8 mouse cellular contexts compared by ENCODE assay signal in genomic region chr3:87859813-87860212, GRCm38 (mm10). TPM values are rescaled to one million over a fixed set of nuclear protein-coding genes. Genes with fewer than 3 reads are reported as not detected.
DNase-seq lines count a peak whose midpoint lies in the region; TF ChIP-seq lines count a peak whose summit lies in the region.

No protein-coding gene starts in this region.

- H3K27ac ChIP-seq in kidney, adult 2 months (ENCODE audit: insufficient read depth, low read depth, low read length) = no peak overlapping the region
- H3K27ac ChIP-seq in limb, embryonic 10.5 days = no peak overlapping the region

- DNase-seq in 416B (ENCODE audit: low read depth) (peak; percentile 77), NIH3T3 (ENCODE audit: low read depth) (peak; percentile 85)
- peak; percentile 75 to 79 for DNase-seq in cerebellum, postnatal 14 days
- peak; percentile 56 to 83 for DNase-seq in frontal cortex, postnatal 36 days (ENCODE audit: low spot score in 2 of 2)
- peak; percentile 70 for DNase-seq in kidney, adult 2 months
- DNase-seq in limb, embryonic 10.5 days (ENCODE audit: low spot score) = peak; percentile 63
- peak; percentile 64 to 70 for DNase-seq in natural killer cell, adult 2 months (ENCODE audit: low spot score in 2 of 2)
- peak; percentile 50 for DNase-seq in telencephalon, adult 2 months (ENCODE audit: low read depth, low spot score)

- peaks cover 2% of the 10 kb centered on the region for H3K36me3 ChIP-seq in kidney, adult 2 months (ENCODE audit: control insufficient read depth, insufficient read depth, low read length)
- H3K36me3 ChIP-seq in limb, embryonic 10.5 days = peaks cover 89% of the 10 kb centered on the region

- peak; percentile 70 for TF ChIP-seq CTCF in kidney, adult 2 months (conservative IDR thresholded peaks at IDR 0.05; ENCODE audit: insufficient read depth, insufficient read length, low read depth, low read length)

- H3K9me3 ChIP-seq in limb, embryonic 10.5 days (replicated peaks) = no peaks in the 10 kb centered on the region

- no peak for TF ChIP-seq POLR2A in kidney, adult 2 months (IDR thresholded peaks at IDR 0.05; ENCODE audit: low read depth, low read length)

- no peak overlapping the region for H3K4me3 ChIP-seq in kidney, adult 2 months (ENCODE audit: insufficient read depth, low read depth, low read length)
- no peak overlapping the region for H3K4me3 ChIP-seq in limb, embryonic 10.5 days

- H3K4me1 ChIP-seq in kidney, adult 2 months (ENCODE audit: control insufficient read depth, insufficient read depth, low read length) = peaks cover 4% of the 10 kb centered on the region; the same call in 1 of the 2 replicates
- H3K4me1 ChIP-seq in limb, embryonic 10.5 days = peaks cover 9% of the 10 kb centered on the region; the same call in 1 of the 2 replicates

- 9% methylated on average over 3 of the region's 3 CpGs for WGBS in kidney, adult 2 months
- 41% methylated on average over 3 of the region's 3 CpGs for WGBS in limb, embryonic 10.5 days

- no peaks in the 10 kb centered on the region for H3K27me3 ChIP-seq in kidney, adult 2 months (replicated peaks; ENCODE audit: control insufficient read depth, insufficient read depth, low read length)
- H3K27me3 ChIP-seq in limb, embryonic 10.5 days (ENCODE audit: low read depth, poor library complexity, severe bottlenecking) = no peaks in the 10 kb centered on the region

RNA-seq across cellular contexts. Expression of gene Sh2d2a, which starts 13.3 kb away (rescaled TPM):
- 0.56 and 2.4 TPM in 2 replicates for polyA plus RNA-seq in kidney, adult 2 months (2012; rRNA removed)
- polyA plus RNA-seq in limb, embryonic 10.5 days (2016; fragmentation: Nextera tagmentation; extraction: Ambion mirVana) = 0.13 TPM in 1 of 2 replicates, not detected in the other

RNA-seq across cellular contexts. Expression of gene Prcc, which starts 25.6 kb away (rescaled TPM):
- polyA plus RNA-seq in kidney, adult 2 months (2012; rRNA removed) = 36.3 and 37.3 TPM in 2 replicates
- 17.5 and 20.5 TPM in 2 replicates for polyA plus RNA-seq in limb, embryonic 10.5 days (2016; fragmentation: Nextera tagmentation; extraction: Ambion mirVana)

RNA-seq across cellular contexts. Expression of gene Pear1, which starts 35.7 kb away (rescaled TPM):
- 60.5 and 71.0 TPM in 2 replicates for polyA plus RNA-seq in kidney, adult 2 months (2012; rRNA removed)
- polyA plus RNA-seq in limb, embryonic 10.5 days (2016; fragmentation: Nextera tagmentation; extraction: Ambion mirVana) = 13.8 and 17.7 TPM in 2 replicates

RNA-seq across cellular contexts. Expression of gene Hdgf, which starts 46.3 kb away (rescaled TPM):
- polyA plus RNA-seq in kidney, adult 2 months (2012; rRNA removed) = 104 and 113 TPM in 2 replicates
- 272 and 313 TPM in 2 replicates for polyA plus RNA-seq in limb, embryonic 10.5 days (2016; fragmentation: Nextera tagmentation; extraction: Ambion mirVana)

RNA-seq across cellular contexts. Expression of gene Mrpl24, which starts 59.5 kb away (rescaled TPM):
- polyA plus RNA-seq in kidney, adult 2 months (2012; rRNA removed) = 71.9 and 100 TPM in 2 replicates
- 75.0 and 81.3 TPM in 2 replicates for polyA plus RNA-seq in limb, embryonic 10.5 days (2016; fragmentation: Nextera tagmentation; extraction: Ambion mirVana)
